Mouse (Mus musculus) myocyte (in vitro differentiated cells): Measurements from ENCODE around the gene Gipc2.

Source experiments
- CEBPB ChIP-seq: IDR thresholded peaks from 2 replicates; pipeline ENCODE4 v1.6.1; 2011; ENCODE audit warnings: mild to moderate bottlenecking, moderate library complexity; ENCODE audit not compliant: poor library complexity, insufficient read depth, severe bottlenecking
- E2F4 ChIP-seq: IDR thresholded peaks from one replicate; pipeline ENCODE4 v1.6.1; 2011; ENCODE audit warnings: mild to moderate bottlenecking, control low read depth, moderate library complexity; ENCODE audit not compliant: insufficient read depth
- MYOG ChIP-seq, 3 experiments: IDR thresholded peaks; one replicate each; pipeline ENCODE4 v1.6.1; 2011; ENCODE audit warnings: control low read depth in 2 of 3, low read depth in 2 of 3, mild to moderate bottlenecking in 2 of 3; ENCODE audit not compliant: insufficient read length in 2 of 3, control insufficient read depth in 1 of 3, insufficient read depth in 1 of 3
- POLR2A ChIP-seq: IDR thresholded peaks from one replicate; pipeline ENCODE4 v1.6.1; 2011; ENCODE audit warnings: low read depth, mild to moderate bottlenecking, control low read depth, moderate library complexity; ENCODE audit not compliant: insufficient read length
- POLR2AphosphoS2 ChIP-seq: IDR thresholded peaks from one replicate; pipeline ENCODE4 v1.6.1; 2011; ENCODE audit warnings: low read depth, control low read depth; ENCODE audit not compliant: insufficient read length
- USF1 ChIP-seq: IDR thresholded peaks from one replicate; pipeline ENCODE4 v1.6.1; 2011; ENCODE audit warnings: low read depth, mild to moderate bottlenecking, control low read depth, moderate library complexity

- no peak for TF ChIP-seq POLR2A
- TF ChIP-seq E2F4: no peak
- TF ChIP-seq CEBPB: no peak
- TF ChIP-seq POLR2AphosphoS2: no peak
- no peak for TF ChIP-seq USF1
- TF ChIP-seq MYOG (IDR thresholded peaks at IDR 0.05; ENCODE audit: control insufficient read depth in 1 of 3, insufficient read depth in 1 of 3, insufficient read length in 2 of 3, low read depth in 2 of 3): no peak
Observed at GRCm38 (mm10) chr3:152128631-152129030, 37.4 kb downstream of the Gipc2 start.
